Mouse (Mus musculus) lung, embryonic 14.5 days (tissue): ENCODE results near the gene Hoxd4. TPM values are rescaled to one million over a fixed set of nuclear protein-coding genes. Genes with fewer than 3 reads are reported as not detected.

Experiments used
- ATAC-seq: fragments of 200-750 bp; cut with Nextera tagmentation; 2 replicates; pipeline ENCODE4 v1.8.0; 2017; ENCODE audit warnings: mild to moderate bottlenecking, moderate TSS enrichment, moderate library complexity; ENCODE audit not compliant: insufficient read depth
- DNase-seq: peaks from one replicate; pipeline ENCODE4 v3.0.0-alpha.2; 2015
- H3K27ac ChIP-seq: fragments of 300-500 bp; sonication (generic); 2 replicates; pipeline ENCODE4 v1.5.1; 2014; ENCODE audit warnings: low read depth, mild to moderate bottlenecking, moderate library complexity
- H3K27me3 ChIP-seq: fragments of 300-500 bp; sonication (generic); 2 replicates; pipeline ENCODE4 v1.6.1; 2014; ENCODE audit warnings: low read length, control low read depth; ENCODE audit not compliant: insufficient read depth
- H3K36me3 ChIP-seq: fragments of 300-500 bp; sonication (generic); 2 replicates; pipeline ENCODE4 v1.6.1; 2014; ENCODE audit warnings: control low read depth; ENCODE audit not compliant: insufficient read depth
- H3K4me1 ChIP-seq: fragments of 300-500 bp; sonication (generic); 2 replicates; pipeline ENCODE4 v1.6.1; 2014; ENCODE audit warnings: antibody characterized with exemption, control low read depth; ENCODE audit not compliant: insufficient read depth
- H3K4me2 ChIP-seq: fragments of 300-500 bp; sonication (generic); 2 replicates; pipeline ENCODE4 v1.6.1; 2014; ENCODE audit warnings: mild to moderate bottlenecking
- H3K4me3 ChIP-seq: fragments of 300-500 bp; sonication (generic); 2 replicates; pipeline ENCODE4 v1.5.1; 2014; ENCODE audit warnings: low read depth, low read length
- H3K9ac ChIP-seq: fragments of 300-500 bp; sonication (generic); 2 replicates; pipeline ENCODE4 v1.6.1; 2014
- H3K9me3 ChIP-seq: fragments of 300-500 bp; sonication (generic); 2 replicates; pipeline ENCODE4 v1.6.1; 2016; ENCODE audit warnings: low read depth, low read length, control low read depth
- CTCF ChIP-seq: IDR thresholded peaks from 2 replicates; pipeline ENCODE4 v1.5.1; 2016; ENCODE audit warnings: antibody characterized with exemption, low read depth
- WGBS: fragments of 180-500 bp; shearing (Covaris S2); extraction: QIAGEN DNeasy Blood & Tissue Kit; methylation state at CpG from one replicate; pipeline ENCODE4 v1.1.7; 2014; 5-methylcytosine and 5-hydroxymethylcytosine counted together
- polyA plus RNA-seq: library from polyadenylated mRNA; unstranded; fragments of >200 nt; fragmentation: Nextera tagmentation; extraction: Ambion mirVana; gene quantifications from 2 replicates; pipeline ENCODE4 v1.2.1, GENCODE M21; 2014

Gene Hoxd4
- polyA plus RNA-seq = not detected in 2 replicates

DNA sequence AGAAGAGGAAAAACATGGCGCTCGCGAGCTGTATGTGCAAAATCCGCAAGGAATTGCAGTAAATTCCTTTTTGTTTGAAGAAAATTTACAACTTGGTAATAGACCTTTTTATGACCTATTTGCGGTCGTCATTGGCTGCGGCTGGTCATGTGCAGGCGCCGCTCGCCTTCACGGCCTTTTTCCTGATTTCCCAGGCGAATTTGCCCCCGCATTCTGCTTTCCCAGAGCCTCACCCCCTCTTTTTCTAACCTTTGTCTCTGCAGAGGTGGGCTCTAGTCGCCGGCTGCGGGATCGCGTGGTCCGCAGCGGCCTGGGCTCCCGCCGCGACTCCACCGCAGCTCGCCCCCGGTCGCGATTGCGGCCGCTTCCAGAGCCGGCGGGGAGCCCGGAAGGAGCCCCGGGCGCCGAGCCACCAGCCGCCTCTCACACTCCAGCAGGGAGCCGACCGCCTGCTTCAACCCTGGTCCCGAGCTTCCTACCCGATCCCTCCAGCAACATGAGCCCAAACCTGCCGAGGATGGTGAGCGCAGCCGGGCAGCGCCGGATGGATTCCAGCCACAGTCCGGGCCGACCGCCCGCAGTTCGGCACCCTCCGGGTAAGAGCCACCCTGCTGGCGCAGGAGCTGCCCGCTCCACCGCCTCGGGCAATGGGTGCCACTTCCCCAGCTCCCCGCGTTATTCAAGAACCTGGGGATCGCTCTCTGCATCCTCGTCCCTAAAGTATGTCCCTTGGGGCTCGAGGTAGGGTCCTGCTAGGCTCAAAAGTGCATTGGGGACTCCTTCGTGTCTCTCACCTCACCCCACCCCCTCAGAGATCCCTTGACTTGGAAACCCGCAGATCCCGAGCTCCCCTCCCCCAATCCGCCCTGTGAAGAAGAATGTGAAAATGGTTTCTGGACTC lies at the start of gene Hoxd4, which contains the start of gene Hoxd3:
Gene Hoxd4 (plus strand): TSS at position 209 of the 901 bp plus-strand sequence.
Gene Hoxd3 (plus strand): TSS at position 207 of the 901 bp plus-strand sequence.
- Histone ChIP-seq H3K4me3 (peak within 1 kb of the TSS; percentile 37), H3K4me1 (no peaks in the 10 kb centered on the region), H3K9ac (peak within 1 kb of the TSS; percentile 29; the same call in 1 of the 2 replicates), H3K4me2 (peak within 1 kb of the TSS; percentile 55), H3K27ac (peak within 1 kb of the TSS; percentile 36; the same call in 1 of the 2 replicates), H3K36me3 (no peaks in the 10 kb centered on the region), H3K27me3 (peaks cover 98% of the 10 kb centered on the region), H3K9me3 (no peaks in the 10 kb centered on the region)
- TF ChIP-seq CTCF = no peak
- under 1% methylated on average over 64 of the region's 65 CpGs for WGBS
- no peak for ATAC-seq
- DNase-seq = peak; percentile 53

DNA sequence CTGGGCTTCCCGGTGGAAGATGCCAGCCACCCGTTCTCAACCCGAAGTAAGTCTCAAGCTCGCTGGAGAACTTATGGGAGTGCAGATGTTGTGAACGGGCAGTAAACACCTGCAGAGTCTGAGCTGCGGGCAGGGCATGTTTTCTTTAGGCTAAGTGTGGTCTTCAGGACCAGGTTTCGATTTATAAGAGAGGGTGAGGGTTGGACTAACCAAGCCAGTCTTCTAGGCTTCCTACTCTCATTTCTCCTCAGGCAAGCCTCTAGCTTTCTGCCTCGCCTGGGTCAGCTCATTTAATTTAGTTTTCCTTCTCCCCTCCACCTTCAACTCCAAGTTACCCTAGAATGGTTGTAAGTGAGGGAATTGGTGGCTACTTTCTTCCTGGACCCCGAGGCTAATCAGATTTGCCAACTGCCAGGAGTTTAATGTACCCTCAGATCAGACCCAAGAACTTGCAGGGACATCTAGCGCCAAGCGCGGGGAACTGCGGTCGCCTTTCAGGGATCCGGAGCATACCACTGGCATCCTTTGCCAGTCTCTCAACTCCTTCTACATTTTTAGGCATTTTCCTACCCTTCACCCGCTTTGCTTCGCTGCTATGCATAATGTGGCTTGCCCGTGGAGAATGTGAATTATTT lies 48.3 kb upstream of the Hoxd4 start:
- TF ChIP-seq CTCF = peak; percentile 74
- H3K4me1 ChIP-seq = no peaks in the 10 kb centered on the region
- H3K9me3 ChIP-seq = no peaks in the 10 kb centered on the region
- peaks cover 97% of the 10 kb centered on the region for H3K27me3 ChIP-seq
- H3K4me2 ChIP-seq = no peak overlapping the region
- no peaks in the 10 kb centered on the region for H3K36me3 ChIP-seq
- WGBS = 4% methylated on average over 18 of the region's 18 CpGs
- H3K4me3 ChIP-seq = no peak overlapping the region
- DNase-seq (peak; percentile 84), ATAC-seq (no peak)
- no peak overlapping the region for H3K27ac ChIP-seq
- no peak overlapping the region for H3K9ac ChIP-seq

DNA sequence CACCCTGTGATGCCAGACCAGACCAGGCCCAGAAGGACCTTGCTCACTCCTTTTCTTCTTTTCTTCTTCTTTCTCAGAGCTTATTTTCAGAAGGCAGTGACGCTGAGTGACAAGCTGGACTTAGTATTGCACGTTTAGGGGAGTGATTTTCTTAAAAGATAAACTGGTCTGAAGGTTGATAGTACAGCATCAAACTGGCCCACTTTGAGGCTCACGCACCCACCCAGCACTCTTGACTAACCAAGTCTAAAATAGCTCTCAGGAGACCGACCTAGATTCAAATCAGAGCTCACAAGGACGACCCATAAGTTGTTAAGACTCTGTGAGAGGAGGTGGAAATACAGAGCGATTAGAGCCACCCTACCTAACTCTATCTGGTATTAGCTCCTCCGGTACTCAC lies 45.3 kb upstream of the Hoxd4 start:
- ATAC-seq (no peak), DNase-seq (no peak)
- Histone ChIP-seq H3K27me3 (peaks cover 99% of the 10 kb centered on the region), H3K9me3 (no peaks in the 10 kb centered on the region), H3K4me1 (no peaks in the 10 kb centered on the region), H3K27ac (no peak overlapping the region), H3K4me3 (no peak overlapping the region), H3K9ac (no peak overlapping the region), H3K4me2 (no peak overlapping the region), H3K36me3 (no peaks in the 10 kb centered on the region)
- 5% methylated on average over 7 of the region's 7 CpGs for WGBS
- no peak for TF ChIP-seq CTCF

DNA sequence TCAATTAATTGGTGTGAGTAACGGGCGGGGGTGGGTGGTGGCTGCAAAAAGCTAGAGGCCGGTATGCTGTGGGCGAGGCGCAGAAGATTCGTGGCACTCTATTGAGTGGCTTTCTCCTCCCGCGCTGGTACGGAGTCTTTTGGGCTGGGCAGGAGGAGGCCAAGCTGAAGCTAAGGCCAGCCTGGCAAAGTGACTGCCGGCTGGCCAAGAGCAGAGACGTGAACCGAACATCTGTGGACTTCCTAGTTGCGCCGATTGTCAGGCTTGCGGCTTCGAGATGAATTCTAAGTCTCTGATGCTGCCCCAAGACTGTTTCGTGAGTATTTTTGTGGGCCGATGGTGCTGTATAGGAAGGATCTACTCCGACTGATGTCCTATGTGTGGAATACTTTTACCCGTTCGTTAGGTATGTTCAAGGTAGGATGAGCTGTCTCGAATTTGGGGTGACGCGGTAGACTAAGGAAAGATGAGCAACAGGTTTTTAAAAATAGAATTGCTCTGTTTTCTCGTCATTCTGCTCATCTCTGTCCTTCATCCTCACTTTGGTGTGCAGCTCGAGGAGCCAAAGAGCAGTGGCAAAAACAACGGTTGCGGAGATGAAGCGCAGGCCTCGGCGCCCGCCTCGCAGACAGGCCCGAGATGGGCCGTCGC lies 44.4 kb upstream of the Hoxd4 start:
- H3K4me2 ChIP-seq = peak overlapping the region; percentile 75; the same call in 1 of the 2 replicates
- H3K4me1 ChIP-seq = no peaks in the 10 kb centered on the region
- H3K9me3 ChIP-seq = no peaks in the 10 kb centered on the region
- H3K9ac ChIP-seq = no peak overlapping the region
- peak overlapping the region; percentile 41 for H3K4me3 ChIP-seq
- no peak overlapping the region for H3K27ac ChIP-seq
- ATAC-seq = no peak
- no peak for TF ChIP-seq CTCF
- 3% methylated on average over 36 of the region's 36 CpGs for WGBS
- H3K36me3 ChIP-seq = no peaks in the 10 kb centered on the region
- DNase-seq = no peak
- peaks cover 99% of the 10 kb centered on the region for H3K27me3 ChIP-seq

DNA sequence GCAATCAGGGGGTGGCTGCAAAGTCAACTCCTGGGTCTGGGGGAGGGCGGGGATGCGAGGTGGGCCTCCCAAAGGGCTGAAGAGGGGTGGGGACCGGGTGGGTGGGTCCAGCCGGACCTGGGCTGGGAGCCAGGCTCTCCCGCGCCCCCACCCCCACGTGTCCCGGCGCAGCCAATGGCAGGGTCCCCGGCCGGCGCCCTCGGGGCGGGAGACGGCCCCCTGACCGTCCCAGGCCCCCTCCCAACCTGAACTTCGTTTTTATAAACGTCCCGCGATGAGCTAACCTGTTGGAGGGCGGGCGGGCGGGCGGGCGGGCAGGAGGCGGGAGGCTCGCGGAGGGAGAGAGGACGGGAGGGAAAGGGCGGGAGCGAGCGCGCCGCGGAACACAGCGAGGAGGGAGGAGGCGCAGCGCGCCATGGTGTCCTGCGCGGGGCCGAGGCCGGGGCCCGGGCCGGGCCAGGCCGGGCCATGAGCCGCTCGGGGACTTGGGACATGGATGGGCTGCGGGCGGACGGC lies 43.8 kb upstream of the Hoxd4 start, which contains the start of gene Hoxd13:
Gene Hoxd13 (plus strand): TSS at position 469 of the 516 bp plus-strand sequence.
- TF ChIP-seq CTCF = no peak
- H3K27me3 ChIP-seq = peaks cover 99% of the 10 kb centered on the region
- H3K27ac ChIP-seq = no peak within 1 kb of the TSS
- H3K4me3 ChIP-seq = peak within 1 kb of the TSS; percentile 41
- H3K4me1 ChIP-seq = no peaks in the 10 kb centered on the region
- no peak within 1 kb of the TSS; the same call in 1 of the 2 replicates for H3K9ac ChIP-seq
- H3K36me3 ChIP-seq = no peaks in the 10 kb centered on the region
- ATAC-seq = peak; percentile 67; the same call in 1 of the 2 replicates
- H3K4me2 ChIP-seq = peak within 1 kb of the TSS; percentile 75
- H3K9me3 ChIP-seq = no peaks in the 10 kb centered on the region
- DNase-seq = no peak
- WGBS = under 1% methylated on average over 38 of the region's 51 CpGs

DNA sequence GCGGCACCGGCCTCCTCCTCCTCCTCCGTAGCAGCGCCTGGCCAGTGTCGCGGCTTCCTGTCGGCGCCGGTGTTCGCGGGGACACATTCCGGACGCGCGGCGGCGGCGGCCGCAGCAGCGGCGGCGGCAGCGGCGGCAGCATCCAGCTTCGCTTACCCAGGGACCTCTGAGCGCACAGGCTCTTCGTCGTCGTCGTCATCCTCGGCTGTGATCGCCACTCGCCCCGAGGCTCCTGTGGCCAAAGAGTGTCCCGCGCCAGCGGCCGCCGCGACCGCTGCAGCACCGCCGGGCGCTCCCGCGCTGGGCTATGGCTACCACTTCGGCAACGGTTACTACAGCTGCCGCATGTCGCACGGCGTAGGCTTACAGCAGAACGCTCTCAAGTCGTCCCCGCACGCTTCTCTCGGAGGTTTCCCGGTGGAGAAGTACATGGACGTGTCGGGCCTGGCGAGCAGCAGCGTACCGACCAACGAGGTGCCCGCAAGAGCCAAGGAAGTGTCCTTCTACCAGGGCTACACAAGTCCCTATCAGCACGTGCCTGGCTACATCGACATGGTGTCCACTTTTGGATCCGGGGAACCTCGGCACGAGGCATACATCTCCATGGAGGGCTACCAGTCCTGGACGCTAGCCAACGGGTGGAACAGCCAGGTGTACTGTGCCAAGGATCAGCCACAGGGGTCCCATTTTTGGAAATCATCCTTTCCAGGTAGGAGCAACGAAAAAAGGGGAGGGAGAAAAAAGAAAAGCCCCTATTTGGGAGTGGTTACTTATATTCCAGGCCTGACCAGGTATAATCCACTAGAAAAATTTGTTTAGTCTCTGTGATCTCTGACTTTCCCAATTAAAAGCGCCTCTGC lies 43.1 kb upstream of the Hoxd4 start:
- ATAC-seq (peak; percentile 33), DNase-seq (no peak)
- under 1% methylated on average over 69 of the region's 74 CpGs for WGBS

More for the DNA sequence above, 43.1 kb upstream of the Hoxd4 start:
- no peaks in the 10 kb centered on the region for H3K9me3 ChIP-seq
- TF ChIP-seq CTCF = no peak
- no peak overlapping the region for H3K27ac ChIP-seq
- H3K36me3 ChIP-seq = no peaks in the 10 kb centered on the region
- H3K9ac ChIP-seq = no peak overlapping the region; the same call in 1 of the 2 replicates
- H3K4me3 ChIP-seq = peak overlapping the region; percentile 41
- H3K4me1 ChIP-seq = no peaks in the 10 kb centered on the region
- H3K4me2 ChIP-seq = peak overlapping the region; percentile 75
- peaks cover 99% of the 10 kb centered on the region for H3K27me3 ChIP-seq
